Mouse (Mus musculus) activated CD4-positive, CD25-positive, alpha-beta regulatory T cell, adult 9 weeks (primary cell): ENCODE results near the gene Hmga1b. TPM values are rescaled to one million over a fixed set of nuclear protein-coding genes. Genes with fewer than 3 reads are reported as not detected.

Experiments
- polyA plus RNA-seq: library from polyadenylated mRNA; unstranded; fragments of 100-300 nt; shearing (Covaris generic); gene quantifications from one replicate; pipeline ENCODE4 v1.2.1, GENCODE M21; 2017

Gene Hmga1b
- 1.3 TPM for polyA plus RNA-seq

GRCm38 (mm10) chr11:120762672-120763041 is at the start of gene Hmga1b:
Gene Hmga1b, plus strand, starts transcription at chr11:120762794.

GRCm38 (mm10) chr11:120713580-120714518 is 48.7 kb upstream of the Hmga1b start, which contains the start of the genes Cenpx and Lrrc45:
Gene Cenpx, minus strand, starts transcription at chr11:120713738.
Gene Lrrc45, plus strand, starts transcription at chr11:120713925.

GRCm38 (mm10) chr11:120721124-120722066 is 41.2 kb upstream of the Hmga1b start, which contains the start of gene Rac3:
Gene Rac3, plus strand, starts transcription at chr11:120721470.

GRCm38 (mm10) chr11:120727169-120727527 is 35.4 kb upstream of the Hmga1b start, which contains the start of gene Dcxr:
Gene Dcxr, minus strand, starts transcription at chr11:120727281.

GRCm38 (mm10) chr11:120731858-120732680 is 30.5 kb upstream of the Hmga1b start, which contains the start of gene Cbr2:
Gene Cbr2, minus strand, starts transcription at chr11:120732114.

GRCm38 (mm10) chr11:120784064-120784791 is 21.6 kb downstream of the Hmga1b start, which contains the start of the genes Rfng and Gps1:
Gene Rfng, minus strand, starts transcription at chr11:120784207.
Gene Gps1, plus strand, starts transcription at chr11:120784272.

GRCm38 (mm10) chr11:120795756-120796613 is 33.4 kb downstream of the Hmga1b start, which contains the start of gene Dus1l:
Gene Dus1l, minus strand, starts transcription at chr11:120796403.

Other genes starting within 250 kb of the Hmga1b start
- gene Gcgr, start 232.1 kb upstream of the Hmga1b start, polyA plus RNA-seq = not detected
- gene Mcrip1, start 213.1 kb upstream of the Hmga1b start, polyA plus RNA-seq = 101 TPM
- not detected for gene Ppp1r27, start 211.7 kb upstream of the Hmga1b start, polyA plus RNA-seq
- 240 TPM for gene P4hb, start 189.5 kb upstream of the Hmga1b start, polyA plus RNA-seq
- 868 TPM for gene Arhgdia, start 181.2 kb upstream of the Hmga1b start, polyA plus RNA-seq
- 6.0 TPM for gene Alyref, start 164.4 kb upstream of the Hmga1b start, polyA plus RNA-seq
- gene Anapc11, start 164.4 kb upstream of the Hmga1b start, polyA plus RNA-seq = 135 TPM
- 0.55 TPM for gene Npb, start 154.3 kb upstream of the Hmga1b start, polyA plus RNA-seq
- gene Pcyt2, start 144.9 kb upstream of the Hmga1b start, polyA plus RNA-seq = 156 TPM
- gene Sirt7, start 137.6 kb upstream of the Hmga1b start, polyA plus RNA-seq = 199 TPM
- 11.0 TPM for gene Mafg, start 129.2 kb upstream of the Hmga1b start, polyA plus RNA-seq
- gene Pycr1, start 119.0 kb upstream of the Hmga1b start, polyA plus RNA-seq = 0.64 TPM
- gene Myadml2, start 114.6 kb upstream of the Hmga1b start, polyA plus RNA-seq = not detected
- gene Notum, start 101.6 kb upstream of the Hmga1b start, polyA plus RNA-seq = not detected
- gene Aspscr1, start 89.8 kb upstream of the Hmga1b start, polyA plus RNA-seq = 132 TPM
- 117 TPM for gene Cenpx, start 49.1 kb upstream of the Hmga1b start, polyA plus RNA-seq
- gene Lrrc45, start 48.9 kb upstream of the Hmga1b start, polyA plus RNA-seq = 70.9 TPM
- gene Rac3, start 41.3 kb upstream of the Hmga1b start, polyA plus RNA-seq = not detected
- 19.4 TPM for gene Dcxr, start 35.5 kb upstream of the Hmga1b start, polyA plus RNA-seq
- gene Cbr2, start 30.7 kb upstream of the Hmga1b start, polyA plus RNA-seq = not detected
- gene Rfng, start 21.4 kb downstream of the Hmga1b start, polyA plus RNA-seq = 2.7 TPM
- 152 TPM for gene Gps1, start 21.5 kb downstream of the Hmga1b start, polyA plus RNA-seq
- gene Dus1l, start 33.6 kb downstream of the Hmga1b start, polyA plus RNA-seq = 70.6 TPM
- gene Fasn, start 61.8 kb downstream of the Hmga1b start, polyA plus RNA-seq = 68.8 TPM
- 0.50 TPM for gene Ccdc57, start 170.1 kb downstream of the Hmga1b start, polyA plus RNA-seq
- 24.1 TPM for gene Slc16a3, start 185.7 kb downstream of the Hmga1b start, polyA plus RNA-seq
- gene Csnk1d, start 228.5 kb downstream of the Hmga1b start, polyA plus RNA-seq = 127 TPM